Mouse (Mus musculus): ENCODE measurements at regions not wholly inside any gene's neighbourhood (a gene's known extent, or its start where the extent isn't known, plus 50 kb on each side); places are given as distances from the start of the nearest gene placed in this dataset.

DNA sequence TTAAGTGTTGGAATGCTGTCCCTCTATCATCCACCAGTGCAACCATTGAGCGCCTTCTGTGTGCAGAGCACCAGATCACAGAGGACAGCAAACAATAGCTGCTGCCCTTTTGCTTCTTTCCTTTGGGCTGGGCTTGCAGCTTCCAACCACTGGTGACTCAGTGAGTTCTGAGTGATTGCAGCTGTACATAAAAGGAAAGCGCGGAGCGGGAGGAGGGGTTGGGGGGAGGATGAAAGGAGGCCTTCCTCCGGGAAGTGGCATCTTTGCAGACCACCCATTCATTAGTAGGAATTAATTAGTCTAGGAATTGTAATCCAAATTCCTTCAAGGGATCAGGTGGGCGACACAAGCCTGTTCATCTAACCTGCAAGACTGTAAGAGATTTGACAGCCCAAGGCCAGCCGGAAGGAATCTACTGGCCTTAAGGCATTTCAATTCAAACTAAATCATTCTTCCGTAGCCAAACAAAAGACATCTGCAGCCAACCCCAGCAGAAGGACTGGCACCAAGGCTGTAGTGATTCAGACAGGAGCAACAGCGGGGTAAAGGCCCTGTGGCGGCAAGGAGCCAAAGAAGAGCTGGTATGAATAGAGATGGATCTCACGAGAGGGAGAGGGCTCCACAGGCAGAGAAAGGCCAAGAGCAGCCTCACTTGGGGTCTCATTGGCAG is 52.8 kb upstream of the Sgk1 start:
- H3K36me3 ChIP-seq (ENCODE audit: insufficient read depth, low read length), result no peaks in the 10 kb centered on the region
- DNase-seq (ENCODE audit: low spot score) (peak; percentile 68), ATAC-seq (replicated peaks; ENCODE audit: low FRiP score, low read depth) (peak; percentile 63; the same call in 1 of the 2 replicates)
- no peak overlapping the region for H3K4me3 ChIP-seq (replicated peaks; ENCODE audit: low read depth, low read length)
- 35% methylated on average over 11 of the region's 11 CpGs for WGBS
- H3K27me3 ChIP-seq (ENCODE audit: insufficient read depth, low read length), result no peaks in the 10 kb centered on the region
- no peak for TF ChIP-seq CTCF (IDR thresholded peaks at IDR 0.05; ENCODE audit: low read depth)
- no peak overlapping the region for H3K9ac ChIP-seq (ENCODE audit: low read depth, low read length)
- no peak overlapping the region for H3K4me2 ChIP-seq (ENCODE audit: low read length)
- no peak overlapping the region for H3K27ac ChIP-seq
- 0 out of 2 replicates have a peak, but pooled peaks cover 2% of the 10 kb centered on the region for H3K4me1 ChIP-seq (replicated peaks; ENCODE audit: insufficient read depth, low read length)
- H3K9me3 ChIP-seq (replicated peaks; ENCODE audit: low read length), result no peaks in the 10 kb centered on the region

DNA sequence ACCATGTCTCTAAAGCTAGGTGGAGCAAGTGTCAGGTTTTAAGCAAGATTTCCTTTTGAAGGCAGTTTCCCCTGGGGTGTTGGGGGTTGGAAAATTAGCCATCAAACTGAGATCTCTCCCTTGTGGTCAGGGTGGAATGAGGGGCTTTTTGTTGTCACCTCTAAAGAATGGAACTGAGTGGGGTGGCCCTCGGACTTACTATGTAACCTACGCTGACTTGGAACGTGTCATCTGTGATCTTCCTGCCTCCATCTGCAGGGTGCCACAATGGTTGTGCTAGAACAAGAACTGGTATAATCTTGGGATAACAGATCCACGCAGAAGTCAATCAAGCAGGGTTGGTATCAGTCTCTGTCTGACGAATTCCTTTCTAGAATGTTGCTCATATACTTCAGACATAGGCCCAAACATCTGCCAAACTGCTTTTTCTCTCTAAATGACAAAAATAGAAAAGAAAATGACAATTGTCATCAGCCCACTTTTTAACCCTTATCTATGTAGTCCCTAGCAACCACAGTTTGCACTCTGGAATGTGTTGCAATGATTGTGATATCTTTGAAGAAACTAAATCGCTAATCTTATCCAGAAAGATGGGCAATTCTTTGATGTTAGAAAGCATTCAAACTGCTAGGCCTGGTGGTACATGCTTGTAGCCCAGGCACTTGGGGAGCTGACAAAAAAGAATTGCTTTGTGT is 50.8 kb upstream of the Sgk1 start:
- Histone ChIP-seq H3K36me3 (ENCODE audit: insufficient read depth, low read length) (no peaks in the 10 kb centered on the region), H3K4me1 (replicated peaks; ENCODE audit: insufficient read depth, low read length) (0 out of 2 replicates have a peak, but pooled peaks cover 2% of the 10 kb centered on the region), H3K9me3 (replicated peaks; ENCODE audit: low read length) (no peaks in the 10 kb centered on the region), H3K4me3 (replicated peaks; ENCODE audit: low read depth, low read length) (no peak overlapping the region), H3K4me2 (ENCODE audit: low read length) (no peak overlapping the region), H3K27me3 (ENCODE audit: insufficient read depth, low read length) (no peaks in the 10 kb centered on the region), H3K9ac (ENCODE audit: low read depth, low read length) (no peak overlapping the region), H3K27ac (no peak overlapping the region)
- no peak for ATAC-seq (replicated peaks; ENCODE audit: low FRiP score, low read depth)
- no peak for TF ChIP-seq CTCF (IDR thresholded peaks at IDR 0.05; ENCODE audit: low read depth)
- no peak for DNase-seq (ENCODE audit: low spot score)
- WGBS, result 89% methylated on average over 6 of the region's 6 CpGs
